Mouse (Mus musculus) cortical plate, adult 2 months (tissue): Measurements from ENCODE around the gene Thtpa.

Experiments
- CTCF ChIP-seq: fragments of 200-500 bp; IDR thresholded peaks from 2 replicates; pipeline ENCODE4 v1.5.1; 2011; ENCODE audit warnings: mild to moderate bottlenecking, control low read depth, low read length; ENCODE audit not compliant: insufficient read depth; ENCODE audit errors: extremely low read depth
- POLR2A ChIP-seq: fragments of 200-500 bp; IDR thresholded peaks from 2 replicates; pipeline ENCODE4 v1.6.1; 2011; ENCODE audit warnings: mild to moderate bottlenecking, low read length, control low read depth; ENCODE audit not compliant: insufficient read depth; ENCODE audit errors: extremely low read depth

DNA sequence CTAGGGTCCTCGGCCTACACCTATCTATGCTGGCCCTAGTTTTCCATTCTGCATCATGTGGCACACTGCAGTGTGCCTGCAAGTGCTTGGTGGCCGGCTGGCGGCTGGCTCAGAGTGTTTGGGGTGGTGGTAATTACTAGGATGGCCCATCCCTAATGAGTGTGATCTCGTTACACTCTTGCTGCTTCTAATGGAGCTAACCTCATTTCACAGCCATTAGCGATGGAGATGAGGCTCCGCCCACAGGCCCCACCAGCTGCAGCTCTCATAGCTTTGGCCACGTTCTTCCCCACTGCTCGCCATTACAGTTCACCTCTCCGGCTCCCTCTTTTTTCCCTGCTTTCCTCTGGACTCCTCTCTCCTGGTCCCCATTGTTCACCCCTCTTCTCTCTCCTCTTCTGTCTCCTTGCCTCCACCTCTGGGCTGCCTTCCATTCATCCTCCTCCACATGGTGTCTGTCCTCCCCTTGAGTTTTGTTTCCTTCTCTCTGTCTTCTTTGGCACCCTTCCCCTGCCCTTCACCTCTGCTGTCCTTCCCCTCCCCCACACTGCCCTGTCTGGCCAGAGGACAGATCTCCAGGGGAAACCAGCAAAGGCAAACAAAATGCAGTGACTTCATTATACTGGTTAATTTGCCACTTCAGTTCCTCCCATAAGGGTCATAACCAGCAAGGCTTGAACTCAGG lies 9.1 kb upstream of the Thtpa start:
- no peak for TF ChIP-seq CTCF
- TF ChIP-seq POLR2A: no peak
